Mouse (Mus musculus): ENCODE results near the gene Pbx3. TPM values are rescaled to one million over a fixed set of nuclear protein-coding genes. Genes with fewer than 3 reads are reported as not detected.

The Pbx3 gene
- polyA plus RNA-seq, 1 experiment from 2014 or later, result 4.5 TPM

DNA sequence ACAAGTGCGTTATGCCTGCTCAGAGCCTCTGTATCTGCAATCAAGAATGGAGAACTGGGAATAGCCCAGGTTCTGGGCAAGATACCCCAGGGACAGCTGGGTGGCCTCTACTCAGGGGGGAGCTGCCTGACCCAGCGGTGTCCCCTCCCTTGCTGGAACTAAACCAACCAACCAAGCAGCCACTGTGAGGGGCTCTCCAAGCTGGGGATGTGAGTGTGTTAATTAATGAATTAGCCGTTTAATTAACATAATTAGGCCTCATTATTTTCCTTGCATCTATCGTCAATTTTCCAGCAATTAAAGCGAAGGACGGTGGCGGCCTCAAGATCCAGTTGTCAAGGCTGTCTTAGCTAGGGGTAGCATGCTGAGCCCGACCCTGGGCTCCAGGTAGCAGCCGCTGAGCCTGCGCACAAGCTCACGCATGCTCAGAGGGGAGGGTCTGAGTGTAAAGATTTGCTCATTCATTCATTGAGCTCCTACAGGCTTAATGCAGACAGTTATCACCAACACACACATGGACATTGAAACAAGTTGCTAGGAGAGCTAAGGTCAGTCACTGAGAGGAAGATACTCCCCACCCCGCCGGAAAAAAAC is 243.2 kb downstream of the Pbx3 start:
- Histone ChIP-seq H3K27ac (ENCODE audit: low read length) (no peak overlapping the region), H3K4me3 (ENCODE audit: low read depth, low read length) (no peak overlapping the region), H3K27me3 (ENCODE audit: control insufficient read depth, insufficient read depth, low read depth, low read length) (no peaks in the 10 kb centered on the region), H3K4me1 (ENCODE audit: control insufficient read depth, low read depth, low read length) (no peaks in the 10 kb centered on the region), H3K4me2 (ENCODE audit: low read depth, low read length) (no peak overlapping the region), H3K9ac (ENCODE audit: low read depth, low read length) (no peak overlapping the region), H3K9me3 (replicated peaks; ENCODE audit: control insufficient read depth, low read length) (no peaks in the 10 kb centered on the region), H3K36me3 (ENCODE audit: control insufficient read depth, insufficient read depth) (no peaks in the 10 kb centered on the region)
- peak; percentile 50 for ATAC-seq (ENCODE audit: low read depth)
- 58% methylated on average over 13 of the region's 13 CpGs for WGBS (ENCODE audit: insufficient replicate concordance)

DNA sequence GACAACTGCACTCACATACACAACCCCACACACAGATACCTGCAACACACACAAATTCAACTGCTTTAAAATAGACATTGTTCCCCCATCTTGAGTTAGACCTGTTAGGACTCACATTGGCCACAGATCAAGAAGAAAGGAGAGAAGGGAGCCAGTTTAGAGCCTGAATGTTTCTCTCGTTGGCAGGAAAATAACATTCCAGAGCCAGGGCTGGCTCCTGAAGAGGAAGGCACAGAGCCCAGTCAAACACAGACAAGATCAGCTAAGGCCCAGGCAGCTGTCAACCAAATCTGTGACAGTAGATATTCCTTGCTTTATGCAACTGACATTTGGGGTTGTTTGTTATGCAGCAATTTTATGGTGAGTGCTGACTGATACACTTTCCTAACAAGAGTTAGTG is 245.1 kb downstream of the Pbx3 start:
- 59% methylated on average over 1 of the region's 1 CpGs for WGBS (ENCODE audit: insufficient replicate concordance)
- H3K9ac ChIP-seq (ENCODE audit: low read depth, low read length), result no peak overlapping the region
- H3K9me3 ChIP-seq (replicated peaks; ENCODE audit: control insufficient read depth, low read length), result no peaks in the 10 kb centered on the region
- no peak overlapping the region for H3K4me3 ChIP-seq (ENCODE audit: low read depth, low read length)
- no peak overlapping the region for H3K27ac ChIP-seq (ENCODE audit: low read length)
- no peaks in the 10 kb centered on the region for H3K36me3 ChIP-seq (ENCODE audit: control insufficient read depth, insufficient read depth)
- no peaks in the 10 kb centered on the region for H3K4me1 ChIP-seq (ENCODE audit: control insufficient read depth, low read depth, low read length)
- no peak overlapping the region for H3K4me2 ChIP-seq (ENCODE audit: low read depth, low read length)
- ATAC-seq (ENCODE audit: low read depth), result no peak
- no peaks in the 10 kb centered on the region for H3K27me3 ChIP-seq (ENCODE audit: control insufficient read depth, insufficient read depth, low read depth, low read length)

DNA sequence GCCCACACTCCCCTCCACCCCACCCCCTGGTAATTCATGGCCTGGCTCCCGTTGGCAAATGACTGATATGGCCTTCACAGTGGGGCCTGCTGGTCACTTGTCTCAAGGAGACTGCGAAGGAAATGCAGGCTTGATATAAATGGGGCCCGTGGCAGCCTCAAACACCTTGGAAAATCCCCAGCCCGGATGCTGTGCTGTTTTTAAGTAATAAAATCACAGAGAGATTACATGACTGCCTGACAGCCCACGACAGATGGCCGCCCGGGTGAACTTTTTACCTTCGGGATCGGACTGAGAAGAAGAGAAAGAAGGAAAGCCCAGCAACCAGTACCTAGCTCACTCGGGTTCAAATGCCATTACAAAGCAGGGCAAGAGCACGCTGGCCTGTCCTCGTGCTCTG is 249.0 kb downstream of the Pbx3 start:
- H3K9me3 ChIP-seq (replicated peaks; ENCODE audit: control insufficient read depth, low read length), result no peaks in the 10 kb centered on the region
- no peak for ATAC-seq (ENCODE audit: low read depth)
- no peaks in the 10 kb centered on the region for H3K27me3 ChIP-seq (ENCODE audit: control insufficient read depth, insufficient read depth, low read depth, low read length)
- WGBS (ENCODE audit: insufficient replicate concordance), result 48% methylated on average over 12 of the region's 12 CpGs
- H3K4me2 ChIP-seq (ENCODE audit: low read depth, low read length), result no peak overlapping the region
- no peak overlapping the region for H3K9ac ChIP-seq (ENCODE audit: low read depth, low read length)
- H3K36me3 ChIP-seq (ENCODE audit: control insufficient read depth, insufficient read depth), result no peaks in the 10 kb centered on the region
- no peaks in the 10 kb centered on the region for H3K4me1 ChIP-seq (ENCODE audit: control insufficient read depth, low read depth, low read length)
- H3K27ac ChIP-seq (ENCODE audit: low read length), result no peak overlapping the region
- H3K4me3 ChIP-seq (ENCODE audit: low read depth, low read length), result no peak overlapping the region

Other genes with a start within 250 kb of the Pbx3 start
- 23.2 and 25.9 TPM in 2 replicates for gene Mapkap1, start 33.6 kb upstream of the Pbx3 start, polyA plus RNA-seq (2015; fragmentation: Nextera tagmentation; extraction: Ambion mirVana)

Measured in liver, embryonic 16.5 days (tissue).